Mouse (Mus musculus) liver, embryonic 14.5 days (tissue): ENCODE data around the gene Emcn.

Experiments
- CTCF ChIP-seq: IDR thresholded peaks from 2 replicates; pipeline ENCODE4 v1.5.1; 2016; ENCODE audit warnings: antibody characterized with exemption, low read depth, control low read depth
- EP300 ChIP-seq: IDR thresholded peaks from 2 replicates; pipeline ENCODE4 v1.6.1; 2016; ENCODE audit warnings: antibody characterized with exemption, low read depth

GRCm38 (mm10) chr3:137309959-137310358 lies 30.9 kb upstream of the Emcn start:
- TF ChIP-seq CTCF = no peak
- TF ChIP-seq EP300 = no peak
